Mouse (Mus musculus): ENCODE measurements around the gene Olfr392.

- no peak for TF ChIP-seq CTCF (IDR thresholded peaks at IDR 0.05; ENCODE audit: borderline replicate concordance, extremely low read depth, insufficient read depth, insufficient read length)
- TF ChIP-seq POLR2A (IDR thresholded peaks at IDR 0.05; ENCODE audit: borderline replicate concordance, extremely low read depth, insufficient read depth, insufficient read length, poor library complexity, severe bottlenecking): no peak
These were observed 36.2 kb downstream of the Olfr392 start, which contains the start of gene Olfr389 for GRCm38 (mm10) chr11:73780613-73781012.
